Mouse (Mus musculus): ENCODE results near the gene Gorasp1.

DNA sequence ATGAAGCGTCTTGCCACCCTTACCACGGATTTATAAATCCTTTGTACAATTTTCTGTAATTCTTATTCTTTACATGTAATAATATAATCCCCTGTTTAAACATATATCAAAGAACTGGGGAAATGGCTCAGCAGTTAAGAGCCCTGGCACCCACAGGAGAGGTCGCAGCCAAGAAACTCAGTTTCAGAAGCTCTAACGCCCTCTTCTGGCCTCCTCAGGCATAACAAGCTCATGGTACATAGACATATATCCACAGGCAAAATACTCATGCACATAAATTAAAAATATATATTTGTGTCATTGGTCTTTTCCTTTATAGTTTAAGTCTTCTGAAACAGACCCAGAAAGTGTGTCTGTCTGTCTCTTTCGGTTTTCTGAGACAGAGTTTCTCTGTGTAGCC, 37.2 kb upstream of the Gorasp1 start:
- TF ChIP-seq CTCF (conservative IDR thresholded peaks at IDR 0.05; ENCODE audit: insufficient read depth, insufficient read length, low read depth, low read length) (0 out of 2 replicates have a peak, but pooled peaks have one; percentile 20), POLR2A (IDR thresholded peaks at IDR 0.05; ENCODE audit: low read depth, low read length) (no peak)

Measured in kidney, adult 2 months (tissue).